Mouse (Mus musculus): Measurements from ENCODE around the gene Tmem131l. TPM values are rescaled to one million over a fixed set of nuclear protein-coding genes. Genes with fewer than 3 reads are reported as not detected.

Gene Tmem131l
- polyA plus RNA-seq, 1 experiment from 2014 or later = 19.8 TPM

- no peak overlapping the region for H3K4me3 ChIP-seq (ENCODE audit: low read length)
- no peaks in the 10 kb centered on the region for H3K27me3 ChIP-seq (replicated peaks; ENCODE audit: control insufficient read depth, insufficient read depth, low read length)
- no peak overlapping the region for H3K9ac ChIP-seq (ENCODE audit: low read depth, low read length)
- ATAC-seq = 0 out of 2 replicates have a peak, but pooled peaks have one; percentile 42
- H3K36me3 ChIP-seq (ENCODE audit: control insufficient read depth, insufficient read depth, low read length) = no peaks in the 10 kb centered on the region
- H3K4me2 ChIP-seq (ENCODE audit: low read depth, low read length) = no peak overlapping the region
- H3K27ac ChIP-seq (ENCODE audit: low read length) = no peak overlapping the region
- 72% methylated on average over 11 of the region's 11 CpGs for WGBS
- H3K4me1 ChIP-seq (ENCODE audit: control insufficient read depth, insufficient read depth, low read length) = no peaks in the 10 kb centered on the region
- H3K9me3 ChIP-seq (ENCODE audit: control insufficient read depth, low read length) = no peaks in the 10 kb centered on the region
Measured at GRCm38 (mm10) chr3:83915768-83916496, 124.0 kb downstream of the Tmem131l start.

GRCm38 (mm10) chr3:83915102-83915501 lies 124.9 kb downstream of the Tmem131l start:
- H3K9ac ChIP-seq (ENCODE audit: low read depth, low read length) = no peak overlapping the region
- H3K4me1 ChIP-seq (ENCODE audit: control insufficient read depth, insufficient read depth, low read length) = no peaks in the 10 kb centered on the region
- H3K27me3 ChIP-seq (replicated peaks; ENCODE audit: control insufficient read depth, insufficient read depth, low read length) = no peaks in the 10 kb centered on the region
- H3K4me2 ChIP-seq (ENCODE audit: low read depth, low read length) = no peak overlapping the region
- no peaks in the 10 kb centered on the region; the same call in 1 of the 2 replicates for H3K36me3 ChIP-seq (ENCODE audit: control insufficient read depth, insufficient read depth, low read length)
- H3K9me3 ChIP-seq (ENCODE audit: control insufficient read depth, low read length) = no peaks in the 10 kb centered on the region
- H3K4me3 ChIP-seq (ENCODE audit: low read length) = no peak overlapping the region
- 80% methylated on average over 3 of the region's 3 CpGs for WGBS
- ATAC-seq = no peak
- H3K27ac ChIP-seq (ENCODE audit: low read length) = no peak overlapping the region

GRCm38 (mm10) chr3:83910707-83911106 lies 129.3 kb downstream of the Tmem131l start:
- no peaks in the 10 kb centered on the region for H3K4me1 ChIP-seq (ENCODE audit: control insufficient read depth, insufficient read depth, low read length)
- H3K4me2 ChIP-seq (ENCODE audit: low read depth, low read length) = no peak overlapping the region
- H3K9me3 ChIP-seq (ENCODE audit: control insufficient read depth, low read length) = no peaks in the 10 kb centered on the region
- no peak for ATAC-seq
- no peak overlapping the region for H3K9ac ChIP-seq (ENCODE audit: low read depth, low read length)
- H3K27me3 ChIP-seq (replicated peaks; ENCODE audit: control insufficient read depth, insufficient read depth, low read length) = no peaks in the 10 kb centered on the region
- H3K36me3 ChIP-seq (ENCODE audit: control insufficient read depth, insufficient read depth, low read length) = peaks cover 4% of the 10 kb centered on the region
- no peak overlapping the region for H3K4me3 ChIP-seq (ENCODE audit: low read length)
- WGBS = 86% methylated on average over 5 of the region's 5 CpGs
- no peak overlapping the region for H3K27ac ChIP-seq (ENCODE audit: low read length)

- peaks cover 4% of the 10 kb centered on the region for H3K36me3 ChIP-seq (ENCODE audit: control insufficient read depth, insufficient read depth, low read length)
- no peaks in the 10 kb centered on the region for H3K4me1 ChIP-seq (ENCODE audit: control insufficient read depth, insufficient read depth, low read length)
- no peak overlapping the region for H3K4me3 ChIP-seq (ENCODE audit: low read length)
- no peak for ATAC-seq
- no peak overlapping the region for H3K9ac ChIP-seq (ENCODE audit: low read depth, low read length)
- H3K4me2 ChIP-seq (ENCODE audit: low read depth, low read length) = no peak overlapping the region
- H3K9me3 ChIP-seq (ENCODE audit: control insufficient read depth, low read length) = no peaks in the 10 kb centered on the region
- 94% methylated on average over 9 of the region's 9 CpGs for WGBS
- no peak overlapping the region for H3K27ac ChIP-seq (ENCODE audit: low read length)
- H3K27me3 ChIP-seq (replicated peaks; ENCODE audit: control insufficient read depth, insufficient read depth, low read length) = no peaks in the 10 kb centered on the region
Measured at GRCm38 (mm10) chr3:83906185-83906584, 133.8 kb downstream of the Tmem131l start.

- H3K4me1 ChIP-seq (ENCODE audit: control insufficient read depth, insufficient read depth, low read length) = no peaks in the 10 kb centered on the region
- H3K4me3 ChIP-seq (ENCODE audit: low read length) = no peak overlapping the region
- ATAC-seq = no peak
- H3K4me2 ChIP-seq (ENCODE audit: low read depth, low read length) = no peak overlapping the region
- H3K9me3 ChIP-seq (ENCODE audit: control insufficient read depth, low read length) = no peaks in the 10 kb centered on the region
- WGBS = 87% methylated on average over 6 of the region's 6 CpGs
- no peaks in the 10 kb centered on the region for H3K27me3 ChIP-seq (replicated peaks; ENCODE audit: control insufficient read depth, insufficient read depth, low read length)
- peaks cover 4% of the 10 kb centered on the region; the same call in 1 of the 2 replicates for H3K36me3 ChIP-seq (ENCODE audit: control insufficient read depth, insufficient read depth, low read length)
- H3K27ac ChIP-seq (ENCODE audit: low read length) = no peak overlapping the region
- no peak overlapping the region for H3K9ac ChIP-seq (ENCODE audit: low read depth, low read length)
Measured at GRCm38 (mm10) chr3:83905161-83905560, 134.8 kb downstream of the Tmem131l start.

GRCm38 (mm10) chr3:83904176-83904958 lies 135.6 kb downstream of the Tmem131l start:
- Histone ChIP-seq H3K27ac (ENCODE audit: low read length) (no peak overlapping the region), H3K9me3 (ENCODE audit: control insufficient read depth, low read length) (no peaks in the 10 kb centered on the region), H3K4me2 (ENCODE audit: low read depth, low read length) (no peak overlapping the region), H3K36me3 (ENCODE audit: control insufficient read depth, insufficient read depth, low read length) (peaks cover 6% of the 10 kb centered on the region; the same call in 1 of the 2 replicates), H3K4me3 (ENCODE audit: low read length) (no peak overlapping the region), H3K4me1 (ENCODE audit: control insufficient read depth, insufficient read depth, low read length) (no peaks in the 10 kb centered on the region), H3K9ac (ENCODE audit: low read depth, low read length) (no peak overlapping the region), H3K27me3 (replicated peaks; ENCODE audit: control insufficient read depth, insufficient read depth, low read length) (no peaks in the 10 kb centered on the region)
- no peak for ATAC-seq
- 78% methylated on average over 14 of the region's 14 CpGs for WGBS

- 88% methylated on average over 5 of the region's 5 CpGs for WGBS
- no peak overlapping the region for H3K9ac ChIP-seq (ENCODE audit: low read depth, low read length)
- peaks cover 9% of the 10 kb centered on the region; the same call in 1 of the 2 replicates for H3K36me3 ChIP-seq (ENCODE audit: control insufficient read depth, insufficient read depth, low read length)
- H3K27ac ChIP-seq (ENCODE audit: low read length) = no peak overlapping the region
- H3K27me3 ChIP-seq (replicated peaks; ENCODE audit: control insufficient read depth, insufficient read depth, low read length) = no peaks in the 10 kb centered on the region
- H3K4me1 ChIP-seq (ENCODE audit: control insufficient read depth, insufficient read depth, low read length) = no peaks in the 10 kb centered on the region
- H3K4me2 ChIP-seq (ENCODE audit: low read depth, low read length) = no peak overlapping the region
- H3K4me3 ChIP-seq (ENCODE audit: low read length) = no peak overlapping the region
- no peak for ATAC-seq
- no peaks in the 10 kb centered on the region for H3K9me3 ChIP-seq (ENCODE audit: control insufficient read depth, low read length)
Measured at GRCm38 (mm10) chr3:83902943-83903342, 137.0 kb downstream of the Tmem131l start.

- H3K9ac ChIP-seq (ENCODE audit: low read depth, low read length) = no peak overlapping the region
- no peak for ATAC-seq
- no peaks in the 10 kb centered on the region for H3K27me3 ChIP-seq (replicated peaks; ENCODE audit: control insufficient read depth, insufficient read depth, low read length)
- H3K27ac ChIP-seq (ENCODE audit: low read length) = no peak overlapping the region
- peaks cover 9% of the 10 kb centered on the region; the same call in 1 of the 2 replicates for H3K36me3 ChIP-seq (ENCODE audit: control insufficient read depth, insufficient read depth, low read length)
- H3K9me3 ChIP-seq (ENCODE audit: control insufficient read depth, low read length) = no peaks in the 10 kb centered on the region
- H3K4me3 ChIP-seq (ENCODE audit: low read length) = no peak overlapping the region
- no peaks in the 10 kb centered on the region for H3K4me1 ChIP-seq (ENCODE audit: control insufficient read depth, insufficient read depth, low read length)
- no peak overlapping the region for H3K4me2 ChIP-seq (ENCODE audit: low read depth, low read length)
- 89% methylated on average over 8 of the region's 8 CpGs for WGBS
Measured at GRCm38 (mm10) chr3:83902459-83902858, 137.5 kb downstream of the Tmem131l start.

- Histone ChIP-seq H3K36me3 (ENCODE audit: control insufficient read depth, insufficient read depth, low read length) (peaks cover 5% of the 10 kb centered on the region; the same call in 1 of the 2 replicates), H3K9me3 (ENCODE audit: control insufficient read depth, low read length) (no peaks in the 10 kb centered on the region), H3K4me3 (ENCODE audit: low read length) (no peak overlapping the region), H3K27ac (ENCODE audit: low read length) (no peak overlapping the region), H3K27me3 (replicated peaks; ENCODE audit: control insufficient read depth, insufficient read depth, low read length) (no peaks in the 10 kb centered on the region), H3K4me2 (ENCODE audit: low read depth, low read length) (no peak overlapping the region), H3K9ac (ENCODE audit: low read depth, low read length) (no peak overlapping the region), H3K4me1 (ENCODE audit: control insufficient read depth, insufficient read depth, low read length) (no peaks in the 10 kb centered on the region)
- 83% methylated on average over 12 of the region's 12 CpGs for WGBS
- no peak for ATAC-seq
Measured at GRCm38 (mm10) chr3:83900756-83901373, 139.1 kb downstream of the Tmem131l start.
